Mouse (Mus musculus): ENCODE data around the gene Timm8a1.
"Not testable (repeated sequence)": the region's sequence is repeated elsewhere in the genome, so short reads cannot be mapped to it uniquely, and the experiment has no call there.

Gene Timm8a1

GRCm38 (mm10) chrX:134541145-134541954, at the start of gene Timm8a1:
Timm8a1 (minus strand) TSS chrX:134541865.
- peak; percentile 75 for DNase-seq (ENCODE audit: inconsistent ontology term)

DNA sequence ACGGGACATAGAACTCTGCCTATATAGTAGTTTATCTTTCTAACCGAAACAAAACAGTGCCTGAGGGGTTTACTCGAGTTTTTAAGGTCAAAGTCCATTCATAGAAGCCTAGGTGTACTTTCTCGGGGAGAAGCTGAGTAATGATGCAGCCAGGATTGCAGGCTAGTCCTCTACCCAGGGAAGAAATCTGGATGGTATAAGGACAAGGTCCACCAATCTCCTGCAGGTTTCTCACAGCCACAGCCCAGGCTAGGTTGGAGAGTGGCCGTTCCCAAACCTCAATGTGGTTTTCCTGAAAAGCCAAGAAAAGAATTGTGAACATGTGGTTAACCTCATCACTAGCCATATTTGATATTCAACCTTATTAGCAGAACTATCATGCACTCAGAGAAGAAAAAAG, 48.2 kb upstream of the Timm8a1 start:
- no peak for DNase-seq (ENCODE audit: inconsistent ontology term)

- DNase-seq (ENCODE audit: inconsistent ontology term) = no peak
These were observed 47.3 kb upstream of the Timm8a1 start for GRCm38 (mm10) chrX:134588997-134589396.

- DNase-seq (ENCODE audit: inconsistent ontology term) = no peak
These were observed 46.6 kb upstream of the Timm8a1 start for GRCm38 (mm10) chrX:134588261-134588660.

- DNase-seq (ENCODE audit: inconsistent ontology term) = no peak
These were observed 44.8 kb upstream of the Timm8a1 start for GRCm38 (mm10) chrX:134586447-134586846.

DNA sequence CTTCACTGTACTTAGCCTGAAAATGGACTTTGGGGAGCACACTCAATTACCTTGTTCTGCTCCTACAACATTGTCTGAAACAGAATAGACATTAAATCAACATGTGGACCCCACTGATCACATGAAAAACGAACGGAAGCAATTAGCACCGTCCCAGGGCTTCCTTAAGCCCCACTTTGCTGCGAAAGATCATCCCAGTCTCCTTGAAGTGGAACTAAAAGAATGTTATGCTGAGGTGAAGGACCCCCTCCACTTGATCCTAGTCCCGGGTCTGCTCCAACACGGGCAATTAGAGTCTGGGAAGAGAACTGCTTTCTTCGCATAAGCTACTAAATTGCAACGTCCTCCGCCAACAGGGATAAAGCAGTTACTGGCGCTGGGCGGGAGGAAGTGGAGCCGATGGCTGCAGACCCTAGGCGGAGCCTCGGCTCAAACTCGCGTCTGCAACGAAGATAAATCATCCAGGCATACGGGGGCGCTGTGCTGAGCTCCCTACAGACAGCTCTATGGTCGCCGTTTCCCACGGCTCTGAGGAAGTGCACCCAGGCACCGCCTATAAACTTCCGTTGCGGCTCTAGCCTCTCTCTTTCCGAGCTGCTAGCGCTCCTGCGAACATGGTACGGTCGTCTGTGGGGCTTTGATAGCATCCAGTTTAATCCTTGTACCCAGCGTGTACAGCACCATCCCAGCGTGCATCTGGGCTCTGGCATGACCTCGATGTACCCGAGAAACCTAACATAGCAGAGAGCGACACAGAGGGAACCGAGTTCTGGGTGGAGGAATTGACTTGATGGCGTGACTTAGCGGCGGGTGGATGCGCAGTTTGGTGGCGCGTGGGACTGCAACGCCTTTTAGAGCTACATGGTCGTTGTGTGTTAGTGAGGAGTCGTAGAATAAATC, 43.7 kb upstream of the Timm8a1 start, which contains the start of gene Rpl36a:
Gene Rpl36a (plus strand): TSS at position 552 of the 900 bp plus-strand sequence.
- DNase-seq (ENCODE audit: inconsistent ontology term) = peak; percentile 84

DNA sequence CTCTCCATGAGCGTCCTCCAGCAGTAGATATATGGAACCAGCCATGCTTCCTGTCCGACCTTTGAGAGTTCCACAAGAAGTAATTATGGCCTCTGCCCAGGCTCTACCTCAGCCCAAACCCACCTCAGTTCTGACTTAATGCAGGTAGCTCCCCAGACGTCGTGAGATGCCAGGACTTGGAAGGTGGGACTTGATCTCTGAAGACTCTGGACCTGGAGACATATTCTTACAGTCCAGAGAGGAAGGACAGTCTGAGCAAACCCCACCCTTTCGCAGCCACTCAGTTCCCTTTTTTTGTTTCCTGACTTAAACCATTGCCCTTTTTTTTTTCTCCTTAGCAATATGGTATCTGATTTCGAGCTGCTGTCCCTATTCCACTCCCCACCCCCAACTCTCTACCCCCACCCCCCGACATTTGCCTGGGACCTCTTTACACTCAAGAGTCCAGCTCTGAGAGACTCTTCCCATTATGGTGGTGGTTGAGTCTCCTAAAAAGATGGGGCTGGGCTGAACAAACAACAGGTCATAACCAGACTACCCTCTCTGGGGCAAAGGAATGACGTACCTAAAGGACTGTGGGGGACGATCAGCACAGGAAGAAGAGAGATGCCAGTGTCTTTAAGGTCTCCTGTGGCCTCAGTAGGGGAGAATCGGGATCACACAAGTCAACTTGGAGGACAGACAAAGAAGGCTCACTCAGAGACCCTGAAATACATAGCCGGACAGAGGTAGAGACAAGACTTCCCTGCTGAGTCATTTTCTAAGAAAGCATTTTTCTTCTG, 41.4 kb upstream of the Timm8a1 start, which contains the start of gene Btk:
Gene Btk (minus strand): TSS at position 683 of the 782 bp plus-strand sequence.
- no peak for DNase-seq (ENCODE audit: inconsistent ontology term)

GRCm38 (mm10) chrX:134582270-134582669, 40.6 kb upstream of the Timm8a1 start:
- no peak for DNase-seq (ENCODE audit: inconsistent ontology term)

DNA sequence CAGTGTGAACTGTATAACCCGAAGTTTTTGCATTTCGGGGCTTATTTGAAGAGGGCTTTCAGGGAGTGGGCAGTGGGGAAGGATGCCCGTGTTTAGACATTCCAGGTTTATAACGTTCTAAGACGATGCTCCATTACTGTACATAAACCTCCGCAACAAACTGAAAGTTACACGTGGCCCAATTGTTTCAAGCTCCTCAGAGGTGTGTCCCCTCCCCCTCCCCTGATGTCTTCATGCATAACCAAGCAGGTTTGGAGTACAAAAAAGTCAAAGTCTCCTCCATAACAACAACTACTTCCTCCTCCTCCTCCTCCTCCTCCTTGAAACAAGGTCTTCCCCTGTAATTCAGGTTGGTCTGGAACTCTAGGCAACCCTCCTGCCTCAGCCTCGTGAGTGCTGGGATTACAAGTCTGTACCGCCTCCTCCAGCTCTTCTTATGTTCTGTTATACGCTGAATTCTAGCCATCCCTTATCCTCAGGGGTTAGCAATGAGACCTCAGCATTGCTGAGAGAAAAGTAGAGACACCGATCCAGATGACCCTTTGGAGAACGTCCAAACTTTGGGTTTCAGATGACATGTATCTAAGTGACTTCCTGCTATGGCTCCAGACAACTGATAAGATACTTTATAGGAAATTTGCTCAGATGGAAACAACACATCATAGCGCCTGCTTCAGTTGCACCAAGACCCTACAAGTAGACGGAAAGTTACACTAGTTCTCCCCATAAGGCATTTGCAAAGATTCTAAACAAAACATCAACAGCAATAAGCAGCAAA, 39.1 kb upstream of the Timm8a1 start:
- no peak for DNase-seq (ENCODE audit: inconsistent ontology term)

GRCm38 (mm10) chrX:134577896-134578295, 36.2 kb upstream of the Timm8a1 start:
- DNase-seq (ENCODE audit: inconsistent ontology term) = no peak

- no peak for DNase-seq (ENCODE audit: inconsistent ontology term)
These were observed 25.0 kb upstream of the Timm8a1 start for GRCm38 (mm10) chrX:134566536-134567222.

DNA sequence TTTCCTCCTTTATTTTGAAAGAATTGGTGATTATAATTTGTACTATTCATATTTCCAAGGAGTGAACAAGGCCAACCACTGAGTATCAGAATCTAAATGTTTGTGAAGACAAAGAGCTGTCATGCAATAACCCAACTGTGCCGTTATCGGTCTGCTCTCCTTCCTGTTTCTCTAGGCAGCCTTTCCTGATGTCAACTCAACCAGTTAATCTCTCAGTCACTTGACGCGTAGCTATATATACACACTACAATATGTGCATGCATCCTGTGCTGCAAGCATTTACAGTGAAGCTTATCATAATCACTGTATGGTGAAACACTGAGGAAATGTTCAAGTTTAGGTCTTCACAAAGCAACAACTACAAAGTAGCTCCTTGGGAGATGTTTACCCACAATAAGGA, 22.7 kb upstream of the Timm8a1 start:
- no peak for DNase-seq (ENCODE audit: inconsistent ontology term)

DNA sequence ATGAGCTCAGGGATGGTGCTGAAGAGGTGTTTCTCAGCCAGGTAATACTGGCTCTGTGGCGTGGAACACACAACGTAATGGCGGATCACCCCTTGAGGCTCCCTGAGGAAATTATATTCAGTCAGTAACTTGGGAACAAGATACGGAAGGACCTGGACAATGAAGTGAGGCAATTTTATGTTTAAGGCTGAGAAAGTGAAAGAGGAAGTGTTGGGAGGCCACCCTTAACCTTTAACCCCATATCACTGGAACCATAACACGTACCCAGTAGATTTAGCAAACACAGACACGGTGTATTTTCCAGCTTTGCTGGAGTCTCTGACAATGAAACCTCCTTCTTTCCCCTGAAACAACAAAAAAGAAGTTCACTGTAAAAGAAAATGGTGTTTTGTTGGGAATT, 12.8 kb upstream of the Timm8a1 start:
- no peak for DNase-seq (ENCODE audit: inconsistent ontology term)

DNA sequence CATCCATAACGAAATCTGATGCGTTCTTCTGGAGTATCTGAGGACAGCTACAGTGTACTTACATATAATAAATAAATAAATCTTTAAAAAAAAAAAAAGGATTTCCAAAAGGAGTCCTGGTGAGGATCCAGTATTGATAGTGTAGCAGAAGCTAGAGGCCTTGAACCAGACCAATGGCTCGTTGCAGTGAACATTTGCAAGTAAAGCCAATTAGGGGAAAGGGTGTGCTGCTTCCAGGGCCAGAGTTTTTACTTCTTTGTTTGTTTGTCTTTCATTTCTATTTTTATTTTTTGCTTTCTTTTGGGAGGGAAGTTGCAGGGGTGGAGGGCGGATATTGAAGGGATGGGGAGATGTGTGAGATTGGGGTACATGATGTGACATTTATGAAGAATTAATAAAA, 11.7 kb upstream of the Timm8a1 start:
- no peak for DNase-seq (ENCODE audit: inconsistent ontology term)

DNA sequence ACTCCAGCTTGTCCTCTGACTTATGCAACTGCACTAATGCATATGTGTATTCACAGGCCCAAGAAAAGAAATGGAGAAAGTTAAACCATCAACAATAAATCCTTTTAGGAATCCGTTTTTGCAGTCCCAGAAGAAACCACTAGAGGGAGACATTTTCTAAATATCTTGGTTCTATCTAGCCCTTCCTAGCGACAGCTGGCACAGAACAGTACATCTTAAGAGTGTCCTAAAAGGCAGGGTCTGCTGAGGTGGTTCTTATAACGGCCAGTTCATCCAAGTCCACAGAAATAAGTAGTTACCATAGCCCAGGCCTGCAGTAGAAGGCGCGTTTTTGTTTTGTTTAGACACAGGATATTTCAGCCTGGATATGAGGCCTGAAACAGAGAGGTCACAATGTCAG, 9.2 kb upstream of the Timm8a1 start:
- DNase-seq (ENCODE audit: inconsistent ontology term) = peak; percentile 9

- DNase-seq (ENCODE audit: inconsistent ontology term) = no peak
These were observed 5.7 kb upstream of the Timm8a1 start for GRCm38 (mm10) chrX:134547330-134547729.

- no peak for DNase-seq (ENCODE audit: inconsistent ontology term)
These were observed 267 bp upstream of the Timm8a1 start for GRCm38 (mm10) chrX:134541955-134542308.

GRCm38 (mm10) chrX:134540414-134541135, 1.1 kb downstream of the Timm8a1 start:
- DNase-seq (ENCODE audit: inconsistent ontology term) = peak; percentile 51

DNA sequence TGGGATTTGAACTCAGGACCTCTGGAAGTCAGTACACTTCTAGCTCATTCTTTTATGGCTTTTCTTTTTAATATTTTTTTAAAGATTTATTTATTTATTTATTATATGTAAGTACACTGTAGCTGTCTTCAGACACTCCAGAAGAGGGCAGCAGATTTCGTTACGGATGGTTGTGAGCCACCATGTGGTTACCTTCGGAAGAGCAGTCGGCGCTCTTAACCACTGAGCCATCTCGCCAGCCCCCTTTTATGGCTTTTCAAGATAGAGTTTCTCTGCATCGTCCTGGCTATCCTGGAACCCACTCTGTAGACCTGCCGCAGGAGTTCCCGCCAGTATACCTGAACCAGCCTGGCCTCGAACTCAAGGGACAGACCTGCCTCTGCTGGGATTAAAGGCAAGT, 1.9 kb downstream of the Timm8a1 start:
- DNase-seq (ENCODE audit: inconsistent ontology term) = not testable (repeated sequence)

DNA sequence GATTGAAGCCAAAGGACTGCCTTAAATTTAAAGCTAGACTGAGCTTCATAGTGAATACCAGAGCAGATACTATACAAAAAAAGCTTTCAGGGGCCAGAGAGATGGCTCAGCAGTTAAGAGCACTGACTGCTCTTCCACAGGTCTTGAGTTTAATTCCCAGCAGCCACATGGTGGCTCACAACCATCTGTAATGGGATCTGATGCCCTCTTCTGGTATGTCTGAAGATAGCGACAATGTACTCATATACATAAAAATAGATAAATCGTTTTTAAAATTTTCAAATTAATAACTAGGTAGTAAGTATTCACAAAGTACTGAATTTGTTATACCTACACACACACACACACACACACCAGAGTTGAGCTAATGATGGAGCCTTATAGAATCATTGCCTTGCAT, 8.3 kb downstream of the Timm8a1 start:
- no peak for DNase-seq (ENCODE audit: inconsistent ontology term)
